Mouse (Mus musculus): ENCODE data around the gene Frem1. TPM values are rescaled to one million over a fixed set of nuclear protein-coding genes. Genes with fewer than 3 reads are reported as not detected.

Gene Frem1
- total RNA-seq, 2 experiments from 2014 or later, result 1.9 to 2.0 TPM

DNA sequence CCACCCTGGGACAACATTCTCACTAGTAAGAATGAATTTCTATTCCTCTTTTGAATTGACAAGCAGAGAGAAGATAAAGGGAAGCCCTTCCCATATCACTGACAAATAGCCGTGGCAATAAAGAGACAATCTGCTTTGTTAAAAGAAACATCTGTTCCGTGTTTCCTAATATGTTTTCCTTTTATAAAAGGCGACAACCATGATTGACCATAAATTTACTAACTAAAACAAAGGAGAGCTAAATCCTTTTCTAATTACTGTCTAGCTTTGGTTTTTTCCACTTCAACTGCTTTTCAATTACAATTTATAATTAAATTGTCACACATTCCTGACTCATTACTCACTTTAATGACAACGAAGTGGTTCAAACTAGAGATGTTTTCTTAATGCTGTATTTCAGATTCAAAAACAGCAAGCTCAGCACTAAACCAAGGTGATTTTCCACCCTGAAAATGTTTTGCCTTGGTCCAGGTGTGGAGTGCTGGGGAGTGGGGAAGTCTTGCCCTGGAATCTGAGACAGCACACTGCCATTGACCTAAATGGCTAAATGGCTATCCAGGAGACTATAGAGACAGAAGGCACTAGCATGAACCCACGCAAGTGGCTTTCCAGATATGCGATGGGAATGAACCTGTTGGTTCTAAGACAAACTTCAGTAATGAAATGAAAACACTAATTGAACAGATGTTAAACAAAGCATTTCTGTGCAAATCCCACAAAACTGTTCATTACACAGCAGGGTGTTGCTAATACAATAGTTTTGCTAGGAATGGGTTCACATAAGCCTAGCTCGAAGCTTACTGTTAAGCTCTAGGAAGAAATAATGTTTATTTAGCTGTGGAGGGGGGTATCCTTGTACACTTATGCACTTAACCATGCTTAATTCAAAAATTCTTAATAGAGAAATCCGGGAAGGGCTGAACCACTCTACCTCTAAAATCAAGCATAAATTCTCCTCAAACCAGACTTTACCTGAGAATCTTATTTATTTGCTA lies 33.7 kb downstream of the Frem1 start:
- intact Hi-C loops (cut with DNase I), result no loop called here
- Histone ChIP-seq H3K4me3 (no peak overlapping the region), H3K27ac (no peak overlapping the region)
- no peak for DNase-seq (ENCODE audit: extremely low spot score in 1 of 2, low spot score in 2 of 2)
- TF ChIP-seq CTCF (IDR thresholded peaks at IDR 0.05), result no peak

DNA sequence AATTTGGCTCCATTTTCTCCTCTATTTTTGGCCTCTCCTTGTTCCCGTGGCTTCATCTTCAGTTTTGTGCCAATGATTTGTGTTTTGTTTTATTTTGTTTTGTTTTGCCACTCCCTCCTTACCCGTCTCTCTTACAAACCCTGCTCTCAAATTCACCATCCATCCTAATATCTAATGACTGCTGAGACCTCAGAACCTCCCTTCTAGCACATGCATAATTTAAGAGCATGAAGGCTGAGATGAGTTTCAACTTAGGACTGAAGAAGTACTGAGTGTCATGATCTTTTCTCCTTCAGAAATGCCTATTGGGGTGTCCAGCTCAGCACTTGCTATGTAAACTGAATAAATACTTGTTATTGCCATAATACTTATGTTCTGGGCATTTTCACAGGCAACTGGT lies 37.6 kb downstream of the Frem1 start:
- intact Hi-C loops (cut with DNase I), result no loop called here
- no peak for TF ChIP-seq CTCF (IDR thresholded peaks at IDR 0.05)
- Histone ChIP-seq H3K27ac (no peak overlapping the region), H3K4me3 (no peak overlapping the region)
- no peak for DNase-seq (ENCODE audit: extremely low spot score in 1 of 2, low spot score in 2 of 2)

DNA sequence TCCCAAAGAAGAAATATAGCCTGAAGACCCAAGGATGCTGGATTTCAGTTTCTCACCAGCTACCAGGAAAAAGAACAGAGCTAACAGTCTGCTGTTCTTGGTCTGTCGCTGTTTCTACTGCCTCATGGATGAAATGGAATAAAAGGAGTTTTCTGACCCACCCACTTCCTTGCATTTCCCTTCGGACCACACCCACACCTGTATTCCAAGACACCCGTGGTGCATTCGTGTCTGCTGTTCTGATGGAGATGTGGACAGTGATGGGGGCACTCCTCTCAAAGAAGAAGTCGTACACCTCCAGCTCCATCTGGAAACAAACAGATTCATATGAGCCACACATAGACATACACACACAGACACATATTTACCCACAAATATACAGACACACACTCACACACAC lies 48.1 kb downstream of the Frem1 start:
- no peak overlapping the region for H3K4me3 ChIP-seq
- TF ChIP-seq CTCF (IDR thresholded peaks at IDR 0.05), result no peak
- intact Hi-C loops (cut with DNase I), result no loop called here
- DNase-seq (ENCODE audit: extremely low spot score in 1 of 2, low spot score in 2 of 2), result no peak
- no peak overlapping the region for H3K27ac ChIP-seq

GRCm38 (mm10) chr4:82992042-82992441 lies 60.1 kb downstream of the Frem1 start:
- intact Hi-C loops (cut with DNase I), result no loop called here
- no peak for TF ChIP-seq CTCF (IDR thresholded peaks at IDR 0.05)
- DNase-seq (ENCODE audit: extremely low spot score in 1 of 2, low spot score in 2 of 2), result no peak
- Histone ChIP-seq H3K4me3 (no peak overlapping the region), H3K27ac (no peak overlapping the region)

DNA sequence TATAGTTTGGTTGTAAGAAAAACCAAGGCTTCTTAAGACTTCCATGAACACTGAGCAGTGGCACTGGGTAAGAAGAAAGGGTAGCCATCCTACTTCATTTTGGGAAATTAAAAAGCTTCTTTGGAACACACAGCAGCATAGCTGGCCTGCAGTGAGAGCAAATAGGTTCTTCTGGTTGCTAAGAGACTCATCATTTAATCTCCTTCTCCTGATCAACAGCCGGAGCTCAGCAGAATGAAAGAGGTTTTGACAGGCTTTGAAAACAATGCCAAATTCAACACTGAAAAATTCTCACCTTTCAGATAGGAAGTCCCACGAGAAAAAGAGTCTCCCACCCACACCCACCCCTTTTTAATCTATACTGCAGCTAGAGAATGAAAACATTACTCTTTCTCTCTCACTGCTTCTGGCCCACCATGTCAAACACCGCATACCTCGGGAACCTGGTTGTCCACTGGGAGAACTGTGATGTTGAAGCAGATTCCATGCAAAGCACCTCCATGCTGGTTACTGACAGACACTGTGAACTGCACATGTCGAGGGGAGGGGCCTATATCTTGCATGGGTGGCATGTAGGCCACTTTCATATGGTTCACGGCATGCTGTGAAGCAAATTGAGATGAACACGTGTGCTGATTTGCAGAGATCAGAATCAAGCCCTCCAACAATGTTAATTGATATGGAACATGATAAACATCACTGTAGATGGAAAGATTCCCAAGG lies 61.0 kb downstream of the Frem1 start:
- no peak overlapping the region for H3K4me3 ChIP-seq
- intact Hi-C loops (cut with DNase I), result no loop called here
- no peak overlapping the region for H3K27ac ChIP-seq
- no peak for DNase-seq (ENCODE audit: extremely low spot score in 1 of 2, low spot score in 2 of 2)
- TF ChIP-seq CTCF (IDR thresholded peaks at IDR 0.05), result no peak

DNA sequence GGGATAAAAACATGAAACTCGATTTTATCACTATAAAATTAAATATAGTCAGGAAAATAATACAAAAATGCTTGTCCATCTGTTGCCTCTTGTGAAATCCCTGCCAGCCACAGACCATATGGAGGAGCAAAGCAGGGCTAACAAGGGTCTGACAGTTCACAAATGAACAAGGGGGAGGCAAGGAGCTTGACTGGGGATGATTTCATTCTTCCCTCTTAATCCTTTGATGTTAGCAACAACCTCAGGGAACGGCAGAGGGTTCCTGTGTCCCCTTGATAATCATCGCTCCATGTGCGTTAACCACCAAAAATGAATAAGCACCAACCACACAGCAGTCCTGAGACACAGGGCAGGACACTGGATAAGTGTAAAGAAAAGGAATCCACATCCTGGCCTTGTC lies 79.8 kb downstream of the Frem1 start:
- H3K4me3 ChIP-seq, result no peak overlapping the region
- no peak overlapping the region for H3K27ac ChIP-seq
- TF ChIP-seq CTCF (IDR thresholded peaks at IDR 0.05), result no peak
- intact Hi-C loops (cut with DNase I), result no loop called here
- no peak for DNase-seq (ENCODE audit: extremely low spot score in 1 of 2, low spot score in 2 of 2)

DNA sequence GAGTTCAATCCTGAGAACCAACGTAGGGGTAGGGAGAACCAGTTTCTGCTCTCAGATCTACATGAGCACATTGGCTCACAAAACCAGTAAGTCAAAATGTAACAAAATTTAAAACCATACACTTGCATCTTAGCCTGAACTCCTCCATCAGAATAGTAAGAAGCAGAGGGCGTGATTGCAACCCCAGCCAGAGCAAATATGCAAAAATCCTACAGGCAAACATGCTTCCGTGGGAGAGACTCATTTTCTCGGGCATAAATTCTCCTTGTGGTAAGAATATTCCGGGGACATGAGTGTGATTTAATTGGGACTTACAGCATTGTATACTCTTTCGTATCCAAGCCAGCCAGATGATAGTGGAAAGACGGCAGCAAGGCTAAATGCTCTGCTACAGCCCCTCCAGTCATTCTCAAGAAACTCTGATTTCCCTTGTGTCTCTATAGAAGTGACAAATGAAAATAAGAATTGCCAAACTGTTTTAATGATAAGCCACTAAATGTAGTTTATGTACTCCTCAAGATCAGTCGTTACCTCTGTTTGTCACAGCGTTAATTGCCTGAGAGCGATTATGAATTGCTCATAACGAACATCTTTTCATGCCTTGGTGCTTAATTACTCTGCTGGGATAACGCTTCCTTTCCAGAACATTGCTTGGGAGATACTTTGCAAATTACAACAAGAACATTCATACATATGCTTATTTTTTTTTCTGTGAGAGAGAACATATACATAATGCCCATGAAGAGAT lies 81.1 kb downstream of the Frem1 start:
- Histone ChIP-seq H3K27ac (0 out of 2 replicates have a peak overlapping the region, but pooled peaks have one; percentile 8), H3K4me3 (no peak overlapping the region)
- TF ChIP-seq CTCF (IDR thresholded peaks at IDR 0.05), result no peak; the same call in 1 of the 2 replicates
- intact Hi-C loops (cut with DNase I), result no loop called here
- DNase-seq (ENCODE audit: extremely low spot score in 1 of 2, low spot score in 2 of 2), result no peak

GRCm38 (mm10) chr4:82961024-82961423 lies 91.1 kb downstream of the Frem1 start:
- DNase-seq (ENCODE audit: extremely low spot score in 1 of 2, low spot score in 2 of 2), result no peak
- intact Hi-C loops (cut with DNase I), result no loop called here
- TF ChIP-seq CTCF (IDR thresholded peaks at IDR 0.05), result no peak

DNA sequence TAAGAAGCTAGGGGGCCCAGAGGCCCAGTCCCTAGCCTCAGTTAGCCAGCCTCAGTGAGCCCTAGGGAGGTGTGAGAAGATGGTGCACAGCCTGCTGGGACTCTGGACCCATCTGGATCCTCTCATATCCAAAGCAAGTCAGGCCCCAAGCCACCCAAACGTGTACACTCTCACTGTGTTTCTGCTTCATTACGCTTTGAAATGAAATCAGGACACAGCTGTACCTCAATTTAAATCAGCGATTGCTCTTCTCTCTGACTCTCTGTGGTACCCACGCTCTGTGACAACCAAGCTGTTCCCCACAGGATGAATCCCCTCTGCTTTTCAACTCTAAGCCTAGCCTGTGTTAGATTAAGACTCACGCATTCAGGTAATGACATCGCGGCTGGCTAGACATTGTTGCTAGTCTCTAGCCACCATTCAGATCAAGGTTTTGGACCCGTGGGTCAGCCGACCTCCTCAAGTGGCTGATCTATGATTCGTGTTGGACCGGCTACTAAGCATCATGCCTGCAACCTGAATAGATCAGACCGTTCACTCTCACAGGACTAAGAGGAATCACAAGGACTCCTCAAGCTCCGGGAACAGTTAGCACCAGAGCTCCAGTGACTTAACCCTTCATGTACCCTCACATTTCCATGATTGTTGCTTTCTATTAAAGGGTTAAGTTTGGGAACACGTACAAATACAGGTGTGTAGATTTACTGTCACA lies 94.2 kb downstream of the Frem1 start:
- no peak for TF ChIP-seq CTCF (IDR thresholded peaks at IDR 0.05)
- no peak for DNase-seq (ENCODE audit: extremely low spot score in 1 of 2, low spot score in 2 of 2)
- intact Hi-C loops (cut with DNase I), result no loop called here
- Histone ChIP-seq H3K4me3 (no peak overlapping the region), H3K27ac (no peak overlapping the region)

More at GRCm38 (mm10) chr4:82961024-82961423, 91.1 kb downstream of the Frem1 start:
- H3K27ac ChIP-seq, result no peak overlapping the region
- H3K4me3 ChIP-seq, result no peak overlapping the region

DNA sequence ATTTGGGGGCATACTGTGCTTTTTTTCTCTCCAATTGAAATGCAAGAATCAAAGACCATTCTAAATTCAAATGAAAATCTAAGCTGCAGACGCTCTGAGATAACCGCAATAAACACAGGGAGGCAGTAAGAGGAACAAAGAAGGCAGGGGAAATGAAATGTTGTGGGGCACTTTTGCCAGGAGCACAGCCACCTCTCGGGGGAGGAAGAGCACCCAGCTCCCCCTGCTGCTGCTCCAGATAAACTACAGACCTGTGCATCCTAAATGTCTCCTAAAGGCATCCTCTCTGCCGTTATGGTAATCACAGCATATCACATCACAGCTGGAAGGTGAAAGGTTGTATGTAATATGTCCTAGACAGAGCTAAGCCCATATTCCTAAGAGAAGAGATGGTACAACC lies 98.1 kb downstream of the Frem1 start:
- Histone ChIP-seq H3K27ac (no peak overlapping the region), H3K4me3 (no peak overlapping the region)
- no peak for DNase-seq (ENCODE audit: extremely low spot score in 1 of 2, low spot score in 2 of 2)
- intact Hi-C loops (cut with DNase I), result no loop called here
- TF ChIP-seq CTCF (IDR thresholded peaks at IDR 0.05), result no peak; the same call in 1 of the 2 replicates

DNA sequence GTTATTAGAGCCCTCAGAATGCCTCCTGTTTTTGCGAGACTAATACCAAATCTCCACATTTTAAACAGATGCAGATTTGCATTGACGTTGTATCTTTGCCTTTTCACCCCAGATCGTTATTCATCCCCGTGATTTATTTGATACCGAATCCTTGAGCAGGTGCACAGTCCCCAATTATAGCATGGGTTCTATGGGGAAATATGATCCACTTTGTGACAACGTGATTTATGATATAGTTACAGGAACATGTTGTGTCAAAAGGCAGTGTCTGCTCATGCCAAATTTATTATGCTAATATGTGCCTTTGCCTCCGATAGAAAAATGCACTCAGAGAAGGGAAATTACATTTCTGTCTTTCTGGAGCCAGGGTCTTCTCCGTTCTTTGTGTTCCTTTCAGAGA lies 102.6 kb downstream of the Frem1 start:
- intact Hi-C loops (cut with DNase I), result no loop called here
- TF ChIP-seq CTCF (IDR thresholded peaks at IDR 0.05), result no peak
- no peak overlapping the region for H3K4me3 ChIP-seq
- DNase-seq (ENCODE audit: extremely low spot score in 1 of 2, low spot score in 2 of 2), result no peak
- H3K27ac ChIP-seq, result no peak overlapping the region

Measured in left cerebral cortex, adult 2 months (tissue).